Mouse (Mus musculus) left cerebral cortex, adult 11 months (tissue): ENCODE measurements at regions not wholly inside any gene's neighbourhood (a gene's known extent, or its start where the extent isn't known, plus 50 kb on each side); places are given as distances from the start of the nearest gene placed in this dataset.

Experiments
- DNase-seq: peaks from one replicate; pipeline ENCODE4 v3.0.0; 2022; ENCODE audit warnings: low spot score

GRCm38 (mm10) chr6:59556668-59557310 lies 130.7 kb upstream of the Gprin3 start:
- DNase-seq = no peak

DNA sequence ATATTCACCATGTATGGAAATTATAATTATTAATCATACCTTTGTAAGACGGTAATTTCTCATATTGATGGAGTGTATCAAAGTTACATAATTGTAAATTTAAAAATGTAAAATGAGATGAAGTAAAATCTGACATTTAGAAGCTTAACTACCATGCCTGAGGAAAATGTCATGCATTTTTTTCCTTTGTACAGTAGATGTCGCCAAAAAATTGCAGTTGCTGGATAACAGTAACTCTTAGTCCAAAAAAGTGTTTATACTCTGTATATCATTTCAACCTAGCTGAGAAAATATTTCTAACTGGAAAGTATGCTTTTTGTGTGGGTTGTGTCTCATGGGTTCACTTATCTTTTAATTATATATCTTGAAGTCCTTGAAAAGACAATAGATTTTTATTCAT lies 110.9 kb upstream of the Gprin3 start:
- DNase-seq = no peak

DNA sequence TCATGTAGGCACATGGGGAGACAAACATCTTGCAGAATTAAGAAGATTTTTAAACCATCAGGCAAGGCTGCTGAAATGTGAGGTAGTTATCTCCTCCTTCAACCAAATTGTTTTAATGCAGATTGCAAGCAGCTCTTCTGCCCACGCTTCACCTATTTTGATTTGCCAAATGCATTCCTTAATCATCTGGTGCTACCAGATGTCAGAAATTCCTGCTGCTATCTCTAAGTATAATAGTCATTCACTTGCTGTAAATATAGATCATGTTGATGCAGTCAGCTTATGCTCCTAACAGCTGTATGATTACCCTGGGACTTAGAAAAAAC lies 98.8 kb upstream of the Gprin3 start:
- DNase-seq = no peak

DNA sequence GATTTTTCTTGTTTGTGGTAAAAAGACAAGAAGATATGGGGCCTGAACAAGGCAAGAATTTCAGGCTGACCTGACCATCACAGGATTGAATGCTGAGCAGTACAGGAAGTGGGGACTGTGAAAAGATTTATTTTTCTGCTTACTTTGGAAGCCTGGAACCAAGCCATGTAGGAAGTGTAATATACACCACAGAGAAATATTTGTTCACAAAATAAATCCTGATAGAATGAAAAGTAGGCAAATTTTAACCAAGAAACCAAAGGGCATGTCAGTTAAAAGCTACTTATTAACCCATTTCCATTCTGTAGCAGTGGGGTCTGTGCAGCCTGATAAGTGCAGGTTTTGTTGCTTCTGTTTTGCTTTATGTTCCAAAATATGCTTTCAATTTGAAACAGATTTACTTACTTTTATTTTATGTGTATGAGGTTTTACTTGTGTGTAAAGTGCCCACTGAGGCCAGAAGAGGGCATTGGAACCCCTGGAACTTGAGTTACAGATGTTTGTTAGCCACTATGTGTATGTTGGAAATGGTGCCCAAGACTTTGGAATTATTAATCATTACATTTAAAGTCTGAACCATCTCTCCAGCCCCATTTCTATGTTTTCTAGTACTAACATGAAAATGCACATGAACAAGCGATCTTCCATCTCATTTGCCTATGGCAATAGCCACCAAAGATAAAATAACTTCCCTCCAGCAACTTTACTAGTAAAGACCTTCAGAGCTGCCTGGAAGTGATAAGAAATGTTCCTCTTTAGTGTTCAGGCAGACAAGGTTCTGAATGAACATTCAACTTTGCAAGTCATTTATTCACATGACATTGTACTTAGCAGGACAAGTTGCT lies 98.2 kb upstream of the Gprin3 start:
- no peak for DNase-seq

- DNase-seq = no peak
Observed at GRCm38 (mm10) chr6:59522960-59523359, 96.9 kb upstream of the Gprin3 start.

- DNase-seq = no peak
Observed at GRCm38 (mm10) chr6:59500818-59501217, 74.7 kb upstream of the Gprin3 start.

DNA sequence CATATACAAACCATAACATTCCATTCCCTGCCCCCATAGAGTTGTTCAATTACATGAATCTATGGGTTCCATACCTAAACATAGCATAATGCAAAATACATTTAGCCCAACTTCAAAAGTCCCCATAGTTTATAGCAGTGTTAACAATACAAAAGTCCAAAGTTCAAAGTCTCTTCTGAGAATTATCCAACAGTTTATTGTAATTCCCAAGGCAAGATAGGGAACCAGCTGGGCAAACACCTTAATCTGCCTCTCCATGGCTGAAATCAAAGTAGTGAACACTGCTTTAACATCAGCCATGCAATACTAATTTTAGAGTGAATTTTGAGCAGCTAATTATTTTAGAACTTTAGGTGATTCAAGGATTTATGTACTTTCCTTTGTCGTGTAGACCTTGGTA lies 72.7 kb upstream of the Gprin3 start:
- no peak for DNase-seq

- DNase-seq = peak; percentile 32
Observed at GRCm38 (mm10) chr6:59498079-59498478, 72.0 kb upstream of the Gprin3 start.

DNA sequence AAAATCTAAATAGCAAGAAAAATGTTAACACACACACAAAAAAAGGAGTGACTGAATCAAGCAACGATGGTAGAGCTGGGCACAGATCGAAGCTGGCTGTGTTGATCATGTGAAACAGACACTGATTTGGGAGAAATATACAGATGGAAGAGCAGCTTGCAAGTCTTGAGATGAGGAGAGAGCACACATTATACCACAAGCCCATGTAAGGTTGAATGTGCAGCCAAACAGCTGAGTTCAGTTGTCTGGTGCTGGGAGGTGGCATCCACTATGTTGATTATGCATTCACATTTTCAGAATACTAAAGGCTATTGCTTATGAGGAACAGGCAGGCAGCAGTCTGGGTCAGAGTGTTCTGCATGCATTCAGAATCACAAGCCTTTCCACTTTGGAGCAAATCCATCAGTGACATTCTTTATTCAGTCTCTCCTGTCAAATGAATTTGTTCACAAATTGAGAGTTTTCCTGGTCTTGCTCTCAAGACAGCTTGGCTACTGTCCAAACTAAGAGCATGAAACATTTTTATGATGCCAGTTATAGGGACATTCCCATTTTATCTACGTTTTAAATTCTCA lies 63.0 kb upstream of the Gprin3 start:
- DNase-seq = peak; percentile 0

GRCm38 (mm10) chr6:59488386-59488785 lies 62.3 kb upstream of the Gprin3 start:
- DNase-seq = no peak

DNA sequence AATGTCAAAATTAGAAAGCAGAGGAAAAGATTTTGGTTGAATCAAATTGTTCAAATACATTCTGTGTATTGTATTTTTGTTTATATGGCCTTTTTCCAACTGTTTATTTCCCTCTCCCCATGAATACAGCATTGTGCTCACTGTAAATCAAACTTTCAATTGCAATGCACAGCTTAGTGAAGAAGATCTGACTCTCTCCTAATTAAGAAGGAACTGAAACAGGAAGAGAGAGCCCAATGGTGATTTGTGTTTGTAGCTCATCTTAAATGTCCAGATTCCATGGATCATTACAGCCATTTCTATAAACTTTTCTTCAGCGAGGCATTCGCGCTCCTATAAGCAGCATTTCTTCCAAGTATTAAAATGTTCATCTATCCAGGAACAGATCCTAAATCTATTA lies 57.9 kb upstream of the Gprin3 start:
- DNase-seq = no peak

- peak; percentile 36 for DNase-seq
Observed at GRCm38 (mm10) chr6:59483587-59483986, 57.5 kb upstream of the Gprin3 start.
